Mouse (Mus musculus): Measurements from ENCODE around the gene Rnf212.

GRCm38 (mm10) chr5:108758396-108758795, 16.4 kb downstream of the Rnf212 start:
- TF ChIP-seq POLR2A (IDR thresholded peaks at IDR 0.05; ENCODE audit: insufficient read depth, low read depth, low read length) (no peak), EP300 (IDR thresholded peaks at IDR 0.05; ENCODE audit: insufficient read depth, low read depth, low read length) (no peak)
